Mouse (Mus musculus) cortical plate, adult 2 months (tissue): ENCODE results near the gene Racgap1. TPM values are rescaled to one million over a fixed set of nuclear protein-coding genes. Genes with fewer than 3 reads are reported as not detected.

Experiments used
- H3K27ac ChIP-seq: fragments of 200-500 bp; 2 replicates; pipeline ENCODE4 v1.5.1; 2012; ENCODE audit warnings: low read length, control low read depth, inconsistent platforms; ENCODE audit not compliant: insufficient read depth
- H3K4me1 ChIP-seq: fragments of 200-500 bp; 2 replicates; pipeline ENCODE4 v1.6.1; 2011; ENCODE audit warnings: low read length; ENCODE audit not compliant: control insufficient read depth, insufficient read depth
- H3K4me3 ChIP-seq: fragments of 200-500 bp; 2 replicates; pipeline ENCODE4 v1.5.1; 2011; ENCODE audit warnings: mild to moderate bottlenecking, low read length, control low read depth; ENCODE audit not compliant: insufficient read depth
- CTCF ChIP-seq: fragments of 200-500 bp; IDR thresholded peaks from 2 replicates; pipeline ENCODE4 v1.5.1; 2011; ENCODE audit warnings: mild to moderate bottlenecking, control low read depth, low read length; ENCODE audit not compliant: insufficient read depth; ENCODE audit errors: extremely low read depth
- POLR2A ChIP-seq: fragments of 200-500 bp; IDR thresholded peaks from 2 replicates; pipeline ENCODE4 v1.6.1; 2011; ENCODE audit warnings: mild to moderate bottlenecking, low read length, control low read depth; ENCODE audit not compliant: insufficient read depth; ENCODE audit errors: extremely low read depth
- polyA plus RNA-seq: library from polyadenylated mRNA; depleted of rRNA; stranded (reverse); fragments of >200 nt; gene quantifications from 2 replicates; pipeline ENCODE4 v1.2.3, GENCODE M21; 2012

Gene Racgap1
- polyA plus RNA-seq, 1 experiment: 13.3 TPM

- H3K27ac ChIP-seq: no peak overlapping the region
- TF ChIP-seq CTCF (no peak), POLR2A (no peak)
- no peaks in the 10 kb centered on the region for H3K4me1 ChIP-seq
- no peak overlapping the region for H3K4me3 ChIP-seq
These were observed 16.8 kb downstream of the Racgap1 start for GRCm38 (mm10) chr15:99634702-99635101.

- no peak overlapping the region for H3K27ac ChIP-seq
- H3K4me1 ChIP-seq: no peaks in the 10 kb centered on the region
- TF ChIP-seq POLR2A (no peak), CTCF (no peak)
- H3K4me3 ChIP-seq: no peak overlapping the region
These were observed 19.8 kb downstream of the Racgap1 start for GRCm38 (mm10) chr15:99631618-99632017.

GRCm38 (mm10) chr15:99622063-99622462, 29.4 kb downstream of the Racgap1 start:
- no peak for TF ChIP-seq POLR2A
- TF ChIP-seq CTCF: no peak
- Histone ChIP-seq H3K4me1 (peaks cover 3% of the 10 kb centered on the region; the same call in 1 of the 2 replicates), H3K4me3 (no peak overlapping the region), H3K27ac (no peak overlapping the region)

GRCm38 (mm10) chr15:99619821-99620220, 31.6 kb downstream of the Racgap1 start:
- H3K4me3 ChIP-seq: no peak overlapping the region
- peaks cover 3% of the 10 kb centered on the region for H3K4me1 ChIP-seq
- TF ChIP-seq POLR2A (no peak), CTCF (no peak)
- H3K27ac ChIP-seq: no peak overlapping the region

GRCm38 (mm10) chr15:99618595-99618994, 32.9 kb downstream of the Racgap1 start:
- peaks cover 7% of the 10 kb centered on the region for H3K4me1 ChIP-seq
- TF ChIP-seq CTCF: no peak
- no peak for TF ChIP-seq POLR2A
- H3K4me3 ChIP-seq: no peak overlapping the region
- H3K27ac ChIP-seq: no peak overlapping the region

GRCm38 (mm10) chr15:99615246-99615645, 36.2 kb downstream of the Racgap1 start:
- Histone ChIP-seq H3K4me3 (no peak overlapping the region), H3K27ac (no peak overlapping the region), H3K4me1 (peaks cover 7% of the 10 kb centered on the region)
- TF ChIP-seq CTCF (no peak), POLR2A (no peak)

- H3K4me1 ChIP-seq: peaks cover 6% of the 10 kb centered on the region
- no peak overlapping the region for H3K27ac ChIP-seq
- no peak overlapping the region for H3K4me3 ChIP-seq
- TF ChIP-seq POLR2A (no peak), CTCF (no peak)
These were observed 36.7 kb downstream of the Racgap1 start for GRCm38 (mm10) chr15:99614753-99615152.

GRCm38 (mm10) chr15:99614273-99614672, 37.2 kb downstream of the Racgap1 start:
- Histone ChIP-seq H3K27ac (no peak overlapping the region), H3K4me3 (no peak overlapping the region), H3K4me1 (peaks cover 4% of the 10 kb centered on the region; the same call in 1 of the 2 replicates)
- TF ChIP-seq CTCF: no peak
- no peak for TF ChIP-seq POLR2A

- TF ChIP-seq POLR2A: no peak
- TF ChIP-seq CTCF: no peak
- Histone ChIP-seq H3K4me1 (peaks cover 5% of the 10 kb centered on the region; the same call in 1 of the 2 replicates), H3K4me3 (no peak overlapping the region), H3K27ac (no peak overlapping the region)
These were observed 39.9 kb downstream of the Racgap1 start for GRCm38 (mm10) chr15:99611563-99611962.

GRCm38 (mm10) chr15:99608382-99609125, 42.9 kb downstream of the Racgap1 start:
- H3K4me1 ChIP-seq: 0 out of 2 replicates have a peak, but pooled peaks cover 2% of the 10 kb centered on the region
- no peak overlapping the region for H3K4me3 ChIP-seq
- H3K27ac ChIP-seq: no peak overlapping the region
- TF ChIP-seq CTCF (no peak), POLR2A (no peak)
